Mouse (Mus musculus) embryonic facial prominence, embryonic 11.5 days (tissue): ENCODE data around the gene Mylk4. TPM values are rescaled to one million over a fixed set of nuclear protein-coding genes. Genes with fewer than 3 reads are reported as not detected.
A peak's percentile ranks its signal among the peaks of the same experiment; 100 is the strongest.

ENCODE experiments used
- ATAC-seq: fragments of 200-750 bp; cut with Nextera tagmentation; replicated peaks from 2 replicates; pipeline ENCODE4 v1.8.0; 2017; ENCODE audit warnings: low read depth; ENCODE audit not compliant: insufficient number of reproducible peaks, low FRiP score, low TSS enrichment
- DNase-seq: peaks from one replicate; pipeline ENCODE4 v3.0.0-alpha.2; 2015; ENCODE audit warnings: low spot score
- H3K27ac ChIP-seq: fragments of 300-500 bp; sonication (generic); replicated peaks from 2 replicates; pipeline ENCODE4 v1.5.1; 2014; ENCODE audit warnings: mild to moderate bottlenecking, low read depth, low read length, control low read depth
- H3K27me3 ChIP-seq: fragments of 300-500 bp; sonication (generic); 2 replicates; pipeline ENCODE4 v1.6.1; 2014; ENCODE audit warnings: mild to moderate bottlenecking, low read length, moderate library complexity, mixed read lengths; ENCODE audit not compliant: control insufficient read depth, insufficient read depth
- H3K36me3 ChIP-seq: fragments of 300-500 bp; sonication (generic); replicated peaks from 2 replicates; pipeline ENCODE4 v1.6.1; 2014; ENCODE audit warnings: low read depth, mild to moderate bottlenecking, low read length, moderate library complexity, mixed read lengths; ENCODE audit not compliant: control insufficient read depth, insufficient read depth
- H3K4me1 ChIP-seq: fragments of 300-500 bp; sonication (generic); 2 replicates; pipeline ENCODE4 v1.6.1; 2014; ENCODE audit warnings: low read length, mixed read lengths; ENCODE audit not compliant: control insufficient read depth, insufficient read depth
- H3K4me2 ChIP-seq: fragments of 300-500 bp; sonication (generic); 2 replicates; pipeline ENCODE4 v1.6.1; 2014; ENCODE audit warnings: low read depth, mild to moderate bottlenecking, control low read depth, low read length, moderate library complexity
- H3K4me3 ChIP-seq: fragments of 300-500 bp; sonication (generic); 2 replicates; pipeline ENCODE4 v1.5.1; 2014; ENCODE audit warnings: low read depth, low read length, control low read depth
- H3K9ac ChIP-seq: fragments of 300-500 bp; sonication (generic); replicated peaks from 2 replicates; pipeline ENCODE4 v1.6.1; 2014; ENCODE audit warnings: mild to moderate bottlenecking, control low read depth, low read length
- H3K9me3 ChIP-seq: fragments of 300-500 bp; sonication (generic); replicated peaks from 2 replicates; pipeline ENCODE4 v1.6.1; 2016; ENCODE audit warnings: mild to moderate bottlenecking, low read length, inconsistent platforms, mixed read lengths; ENCODE audit not compliant: control insufficient read depth
- WGBS: fragments of 180-500 bp; shearing (Covaris S2); extraction: QIAGEN DNeasy Blood & Tissue Kit; methylation state at CpG from one replicate; pipeline ENCODE4 v1.1.7; 2014; 5-methylcytosine and 5-hydroxymethylcytosine counted together
- polyA plus RNA-seq: library from polyadenylated mRNA; unstranded; fragments of >200 nt; fragmentation: Nextera tagmentation; extraction: Ambion mirVana; gene quantifications from 2 replicates; pipeline ENCODE4 v1.2.1, GENCODE M21; 2014

Gene Mylk4
- polyA plus RNA-seq, 1 experiment from 2014 or later: 1.0 TPM

DNA sequence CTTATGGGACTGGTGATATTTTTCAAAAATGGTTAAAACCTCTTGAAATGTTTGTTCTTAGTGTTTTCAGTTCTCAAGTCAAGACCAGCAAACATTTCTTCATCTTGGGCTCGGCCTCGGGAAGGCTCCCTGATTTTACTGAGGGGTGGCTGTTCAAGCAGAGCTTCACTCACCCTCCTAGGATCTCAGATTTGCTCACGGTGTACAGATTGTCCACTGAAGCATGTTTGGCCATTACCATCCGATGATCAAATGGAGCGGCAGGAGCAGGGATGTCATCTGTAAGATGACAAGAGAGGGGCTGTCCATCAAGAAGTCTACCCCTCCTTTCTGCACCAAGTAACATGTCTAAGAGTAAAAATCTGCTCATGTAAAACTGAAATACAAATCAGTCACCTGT is 59.1 kb downstream of the Mylk4 start:
- WGBS: 88% methylated on average over 5 of the region's 5 CpGs
- Histone ChIP-seq H3K9ac (no peak overlapping the region), H3K4me2 (no peak overlapping the region), H3K27me3 (no peaks in the 10 kb centered on the region), H3K27ac (no peak overlapping the region), H3K36me3 (no peaks in the 10 kb centered on the region), H3K4me1 (no peaks in the 10 kb centered on the region), H3K9me3 (no peaks in the 10 kb centered on the region), H3K4me3 (no peak overlapping the region)
- DNase-seq (no peak), ATAC-seq (no peak)

GRCm38 (mm10) chr13:32721717-32722116 is 62.0 kb downstream of the Mylk4 start:
- no peaks in the 10 kb centered on the region for H3K36me3 ChIP-seq

GRCm38 (mm10) chr13:32719284-32719683 is 64.5 kb downstream of the Mylk4 start:
- 83% methylated on average over 3 of the region's 3 CpGs for WGBS
- Histone ChIP-seq H3K27me3 (no peaks in the 10 kb centered on the region), H3K36me3 (no peaks in the 10 kb centered on the region), H3K9me3 (no peaks in the 10 kb centered on the region), H3K4me2 (no peak overlapping the region), H3K4me3 (no peak overlapping the region), H3K9ac (no peak overlapping the region), H3K27ac (no peak overlapping the region), H3K4me1 (no peaks in the 10 kb centered on the region)
- ATAC-seq (no peak), DNase-seq (no peak)

More at GRCm38 (mm10) chr13:32721717-32722116, 62.0 kb downstream of the Mylk4 start:
- Histone ChIP-seq H3K4me2 (no peak overlapping the region), H3K27ac (no peak overlapping the region), H3K27me3 (no peaks in the 10 kb centered on the region), H3K4me1 (no peaks in the 10 kb centered on the region), H3K9ac (no peak overlapping the region), H3K9me3 (no peaks in the 10 kb centered on the region), H3K4me3 (no peak overlapping the region)
- DNase-seq (no peak), ATAC-seq (no peak)
- WGBS: 84% methylated on average over 4 of the region's 4 CpGs

- Histone ChIP-seq H3K9ac (no peak overlapping the region), H3K4me1 (no peaks in the 10 kb centered on the region), H3K27me3 (no peaks in the 10 kb centered on the region), H3K9me3 (no peaks in the 10 kb centered on the region), H3K27ac (no peak overlapping the region), H3K36me3 (no peaks in the 10 kb centered on the region), H3K4me2 (no peak overlapping the region), H3K4me3 (no peak overlapping the region)
- ATAC-seq: no peak
- DNase-seq: no peak
- 86% methylated on average over 5 of the region's 5 CpGs for WGBS
Observed at GRCm38 (mm10) chr13:32717709-32718108, 66.0 kb downstream of the Mylk4 start.

DNA sequence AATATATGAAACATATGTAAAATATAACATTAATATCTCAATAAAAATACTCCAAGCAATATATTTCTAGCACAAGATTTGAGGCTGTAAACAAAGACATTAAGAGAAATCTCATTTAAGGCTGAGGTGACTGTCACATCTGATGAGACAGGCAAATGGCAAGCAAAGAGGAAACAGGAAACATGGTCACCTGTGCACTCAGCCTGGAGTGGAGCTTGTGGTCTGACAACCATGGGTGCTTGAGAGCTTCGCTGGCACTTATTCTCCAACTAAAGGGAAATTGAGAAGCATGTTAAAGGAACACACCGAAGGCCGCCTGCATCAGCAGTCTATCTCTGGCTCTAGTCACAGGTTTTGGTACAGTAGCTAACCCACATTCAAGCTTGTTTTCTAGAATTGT is 71.2 kb downstream of the Mylk4 start:
- no peak overlapping the region for H3K4me3 ChIP-seq
- no peaks in the 10 kb centered on the region for H3K27me3 ChIP-seq
- no peak for ATAC-seq
- whole genome bisulfite sequencing: 88% methylated on average over 3 of the region's 3 CpGs
- H3K36me3 ChIP-seq: no peaks in the 10 kb centered on the region
- no peak for DNase-seq
- H3K9ac ChIP-seq: no peak overlapping the region
- no peaks in the 10 kb centered on the region for H3K9me3 ChIP-seq
- H3K27ac ChIP-seq: no peak overlapping the region
- H3K4me1 ChIP-seq: no peaks in the 10 kb centered on the region
- no peak overlapping the region for H3K4me2 ChIP-seq

DNA sequence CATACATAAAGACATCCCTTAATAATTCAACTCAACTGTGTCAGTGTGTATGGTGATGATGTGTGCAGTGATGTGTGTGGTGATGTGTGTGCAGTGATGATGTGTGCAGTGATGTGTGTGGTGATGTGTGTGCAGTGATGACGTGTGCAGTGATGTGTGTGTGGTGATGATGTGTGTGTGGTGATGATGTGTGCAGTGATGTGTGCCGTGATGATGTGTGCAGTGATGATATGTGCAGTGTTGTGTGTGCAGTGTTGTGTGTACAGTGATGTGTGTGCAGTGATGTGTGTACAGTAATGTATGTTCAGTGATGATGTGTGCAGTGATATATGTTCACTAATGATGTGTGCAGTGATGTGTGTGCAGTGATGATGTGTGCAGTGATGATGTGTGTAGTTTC is 75.9 kb downstream of the Mylk4 start:
- H3K9me3 ChIP-seq: no peaks in the 10 kb centered on the region
- ATAC-seq: 0 out of 2 replicates have a peak, but pooled peaks have one; percentile 48
- 94% methylated on average over 2 of the region's 2 CpGs for WGBS
- no peak overlapping the region for H3K4me2 ChIP-seq
- no peaks in the 10 kb centered on the region for H3K36me3 ChIP-seq
- H3K9ac ChIP-seq: no peak overlapping the region
- DNase-seq: no peak
- H3K4me3 ChIP-seq: no peak overlapping the region
- no peaks in the 10 kb centered on the region for H3K27me3 ChIP-seq
- no peak overlapping the region for H3K27ac ChIP-seq
- H3K4me1 ChIP-seq: no peaks in the 10 kb centered on the region

- Histone ChIP-seq H3K27ac (no peak overlapping the region), H3K4me1 (no peaks in the 10 kb centered on the region), H3K27me3 (no peaks in the 10 kb centered on the region), H3K9ac (no peak overlapping the region), H3K4me2 (no peak overlapping the region), H3K4me3 (no peak overlapping the region), H3K36me3 (no peaks in the 10 kb centered on the region), H3K9me3 (no peaks in the 10 kb centered on the region)
- ATAC-seq (no peak), DNase-seq (peak; percentile 11)
- 68% methylated on average over 10 of the region's 10 CpGs for WGBS
Observed at GRCm38 (mm10) chr13:32706651-32707288, 77.0 kb downstream of the Mylk4 start.

DNA sequence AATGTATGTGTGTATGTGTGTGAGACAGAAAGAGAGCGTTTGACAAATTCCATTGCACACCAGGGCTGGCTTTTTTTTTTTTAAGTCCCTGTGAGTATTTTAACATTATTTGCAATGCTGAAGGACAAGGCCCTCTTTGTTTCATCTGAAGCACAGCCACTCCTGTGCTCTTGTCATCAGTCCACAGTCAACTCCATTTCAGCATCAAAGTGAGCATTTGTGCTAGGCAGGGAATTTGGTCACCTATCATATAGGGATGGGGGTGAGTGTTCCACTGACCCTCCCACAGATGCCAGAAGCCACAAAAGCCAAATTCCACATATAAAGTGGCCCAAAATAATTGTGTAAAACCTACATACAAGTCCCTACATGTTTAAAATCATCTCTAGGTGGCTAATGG is 78.4 kb downstream of the Mylk4 start:
- no peaks in the 10 kb centered on the region for H3K4me1 ChIP-seq
- no peak overlapping the region for H3K9ac ChIP-seq
- no peaks in the 10 kb centered on the region for H3K27me3 ChIP-seq
- DNase-seq (no peak), ATAC-seq (no peak)
- 38% methylated on average over 1 of the region's 1 CpGs for WGBS
- H3K4me2 ChIP-seq: no peak overlapping the region
- no peaks in the 10 kb centered on the region for H3K36me3 ChIP-seq
- no peak overlapping the region for H3K27ac ChIP-seq
- H3K9me3 ChIP-seq: no peaks in the 10 kb centered on the region
- no peak overlapping the region for H3K4me3 ChIP-seq
